Mouse (Mus musculus) G1E (cell line): ENCODE data around the gene Tbc1d23.

Experiments used
- CTCF ChIP-seq: IDR thresholded peaks from 2 replicates; pipeline ENCODE4 v1.5.1; 2012; ENCODE audit warnings: low read depth, low read length, inconsistent platforms, mixed read lengths
- GATA1 ChIP-seq: IDR thresholded peaks from 2 replicates; pipeline ENCODE4 v1.6.1; 2012; ENCODE audit warnings: borderline replicate concordance, low read length, inconsistent platforms, mixed read lengths
- POLR2AphosphoS5 ChIP-seq: IDR thresholded peaks from 2 replicates; pipeline ENCODE4 v1.6.1; 2012; ENCODE audit warnings: low read depth, low read length, inconsistent platforms; ENCODE audit not compliant: insufficient replicate concordance
- TAL1 ChIP-seq: conservative IDR thresholded peaks from 2 replicates; pipeline ENCODE4 v1.6.1; 2012; ENCODE audit warnings: low read depth, low read length, inconsistent platforms, mixed read lengths

- no peak for TF ChIP-seq GATA1
- no peak for TF ChIP-seq POLR2AphosphoS5
- TF ChIP-seq CTCF: no peak
- TF ChIP-seq TAL1: no peak
These were observed 105.0 kb downstream of the Tbc1d23 start for GRCm38 (mm10) chr16:57126268-57126667.
